Mouse (Mus musculus) myocyte (in vitro differentiated cells): ENCODE data around the gene Nars2. TPM values are rescaled to one million over a fixed set of nuclear protein-coding genes. Genes with fewer than 3 reads are reported as not detected.
A peak's percentile ranks its signal among the peaks of the same experiment; 100 is the strongest.

Source experiments
- H3K27me3 ChIP-seq: one replicate; pipeline ENCODE4 v1.6.1; 2011; ENCODE audit not compliant: control insufficient read depth, insufficient read depth, insufficient read length
- H3K36me3 ChIP-seq: one replicate; pipeline ENCODE4 v1.6.1; 2011; ENCODE audit not compliant: control insufficient read depth, insufficient read depth
- H3K4me2 ChIP-seq: one replicate; pipeline ENCODE4 v1.6.1; 2011; ENCODE audit warnings: low read depth, control low read depth
- H3K4me3 ChIP-seq: one replicate; pipeline ENCODE4 v1.5.1; 2011; ENCODE audit warnings: mild to moderate bottlenecking, control low read depth, moderate library complexity
- H3K79me2 ChIP-seq: one replicate; pipeline ENCODE4 v1.6.1; 2011; ENCODE audit not compliant: control insufficient read depth, insufficient read depth
- H3ac ChIP-seq: one replicate; pipeline ENCODE4 v1.6.1; 2011; ENCODE audit not compliant: control insufficient read depth, insufficient read length
- CEBPB ChIP-seq: IDR thresholded peaks from 2 replicates; pipeline ENCODE4 v1.6.1; 2011; ENCODE audit warnings: mild to moderate bottlenecking, moderate library complexity; ENCODE audit not compliant: poor library complexity, insufficient read depth, severe bottlenecking
- E2F4 ChIP-seq: IDR thresholded peaks from one replicate; pipeline ENCODE4 v1.6.1; 2011; ENCODE audit warnings: mild to moderate bottlenecking, control low read depth, moderate library complexity; ENCODE audit not compliant: insufficient read depth
- MAX ChIP-seq: IDR thresholded peaks from one replicate; pipeline ENCODE4 v1.6.1; 2011; ENCODE audit warnings: low read depth, mild to moderate bottlenecking, control low read depth
- MYOD1 ChIP-seq, 3 experiments: IDR thresholded peaks; one replicate each; pipeline ENCODE4 v1.6.1; 2011; ENCODE audit warnings: control low read depth in 2 of 3, low read depth in 2 of 3, mild to moderate bottlenecking in 2 of 3, moderate library complexity in 1 of 3; ENCODE audit not compliant: insufficient read length in 2 of 3, control insufficient read depth in 1 of 3
- MYOG ChIP-seq, 3 experiments: IDR thresholded peaks; one replicate each; pipeline ENCODE4 v1.6.1; 2011; ENCODE audit warnings: control low read depth in 2 of 3, low read depth in 2 of 3, mild to moderate bottlenecking in 2 of 3; ENCODE audit not compliant: insufficient read length in 2 of 3, control insufficient read depth in 1 of 3, insufficient read depth in 1 of 3
- POLR2A ChIP-seq: IDR thresholded peaks from one replicate; pipeline ENCODE4 v1.6.1; 2011; ENCODE audit warnings: low read depth, mild to moderate bottlenecking, control low read depth, moderate library complexity; ENCODE audit not compliant: insufficient read length
- POLR2AphosphoS2 ChIP-seq: IDR thresholded peaks from one replicate; pipeline ENCODE4 v1.6.1; 2011; ENCODE audit warnings: low read depth, control low read depth; ENCODE audit not compliant: insufficient read length
- REST ChIP-seq: IDR thresholded peaks from one replicate; pipeline ENCODE4 v1.6.1; 2011; ENCODE audit warnings: mild to moderate bottlenecking, control low read depth, moderate library complexity; ENCODE audit not compliant: insufficient read depth, insufficient read length
- SRF ChIP-seq: IDR thresholded peaks from one replicate; pipeline ENCODE4 v1.6.1; 2011; ENCODE audit warnings: low read depth; ENCODE audit not compliant: control insufficient read depth, insufficient read length
- TCF12 ChIP-seq: IDR thresholded peaks from one replicate; pipeline ENCODE4 v1.6.1; 2011; ENCODE audit warnings: mild to moderate bottlenecking, control low read depth; ENCODE audit not compliant: poor library complexity, insufficient read depth, severe bottlenecking
- TCF3 ChIP-seq: IDR thresholded peaks from one replicate; pipeline ENCODE4 v1.6.1; 2011; ENCODE audit warnings: low read depth, control low read depth; ENCODE audit not compliant: insufficient read length
- USF1 ChIP-seq: IDR thresholded peaks from one replicate; pipeline ENCODE4 v1.6.1; 2011; ENCODE audit warnings: low read depth, mild to moderate bottlenecking, control low read depth, moderate library complexity
- polyA plus RNA-seq: library from polyadenylated mRNA; unstranded; fragments of >200 nt; fragmentation: generic; extraction: Trizol; gene quantifications from one replicate; pipeline ENCODE4 v1.2.1, GENCODE M21; 2012; ENCODE audit warnings: missing spikeins

The Nars2 gene
- polyA plus RNA-seq, 1 experiment, result 6.7 TPM

- no peak overlapping the region for H3K4me3 ChIP-seq
- no peaks in the 10 kb centered on the region for H3K79me2 ChIP-seq
- no peaks in the 10 kb centered on the region for H3K27me3 ChIP-seq
- H3K36me3 ChIP-seq, result peaks cover 3% of the 10 kb centered on the region
- H3K4me2 ChIP-seq, result no peak overlapping the region
- TF ChIP-seq SRF (no peak), TCF12 (no peak), MAX (no peak), E2F4 (no peak), CEBPB (no peak), POLR2AphosphoS2 (no peak), TCF3 (no peak), MYOD1 (IDR thresholded peaks at IDR 0.05; ENCODE audit: control insufficient read depth in 1 of 3, insufficient read length in 2 of 3, low read depth in 2 of 3) (no peak), REST (no peak), POLR2A (no peak), MYOG (IDR thresholded peaks at IDR 0.05; ENCODE audit: control insufficient read depth in 1 of 3, insufficient read depth in 1 of 3, insufficient read length in 2 of 3, low read depth in 2 of 3) (no peak)
- no peak overlapping the region for H3ac ChIP-seq
These were observed 25.9 kb downstream of the Nars2 start for GRCm38 (mm10) chr7:96977209-96977608.

DNA sequence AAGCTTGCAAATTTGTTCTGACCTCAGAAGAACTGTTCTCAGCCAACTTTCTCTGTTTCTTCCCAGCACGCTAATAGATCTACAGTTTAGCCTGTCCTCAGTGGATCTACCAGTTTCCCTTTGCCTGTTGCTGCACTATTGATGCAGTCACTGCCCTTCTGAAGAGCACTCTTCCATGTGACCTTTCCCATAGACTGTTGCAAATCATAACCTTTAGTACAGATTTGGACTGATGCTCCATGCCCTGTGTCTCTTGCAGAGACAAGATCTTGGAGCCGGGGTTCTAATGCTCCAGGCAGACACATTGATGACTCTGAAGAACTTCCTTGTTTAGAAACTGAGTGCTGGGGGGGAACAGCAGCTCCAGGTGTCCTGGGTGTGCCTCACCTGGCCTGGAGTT lies 30.1 kb downstream of the Nars2 start:
- no peak overlapping the region for H3K4me3 ChIP-seq
- H3K36me3 ChIP-seq, result no peaks in the 10 kb centered on the region
- no peak overlapping the region for H3ac ChIP-seq
- H3K4me2 ChIP-seq, result no peak overlapping the region
- no peaks in the 10 kb centered on the region for H3K79me2 ChIP-seq
- no peaks in the 10 kb centered on the region for H3K27me3 ChIP-seq
- TF ChIP-seq CEBPB (no peak), REST (no peak), SRF (no peak), USF1 (no peak), TCF12 (no peak), E2F4 (no peak), POLR2AphosphoS2 (no peak), MYOG (IDR thresholded peaks at IDR 0.05; ENCODE audit: control insufficient read depth in 1 of 3, insufficient read depth in 1 of 3, insufficient read length in 2 of 3, low read depth in 2 of 3) (no peak), MAX (no peak), TCF3 (no peak), MYOD1 (IDR thresholded peaks at IDR 0.05; ENCODE audit: control insufficient read depth in 1 of 3, insufficient read length in 2 of 3, low read depth in 2 of 3) (no peak), POLR2A (no peak)

- Histone ChIP-seq H3ac (no peak overlapping the region), H3K36me3 (no peaks in the 10 kb centered on the region), H3K4me3 (no peak overlapping the region), H3K27me3 (no peaks in the 10 kb centered on the region), H3K4me2 (no peak overlapping the region), H3K79me2 (no peaks in the 10 kb centered on the region)
- TF ChIP-seq MYOD1 (IDR thresholded peaks at IDR 0.05; ENCODE audit: control insufficient read depth in 1 of 3, insufficient read length in 2 of 3, low read depth in 2 of 3) (no peak), REST (no peak), E2F4 (no peak), CEBPB (no peak), SRF (no peak), POLR2A (no peak), TCF3 (no peak), POLR2AphosphoS2 (no peak), USF1 (no peak), MAX (no peak), TCF12 (no peak), MYOG (IDR thresholded peaks at IDR 0.05; ENCODE audit: control insufficient read depth in 1 of 3, insufficient read depth in 1 of 3, insufficient read length in 2 of 3, low read depth in 2 of 3) (no peak)
These were observed 32.5 kb downstream of the Nars2 start for GRCm38 (mm10) chr7:96983660-96984347.

GRCm38 (mm10) chr7:96985798-96986197 lies 34.5 kb downstream of the Nars2 start:
- H3ac ChIP-seq, result no peak overlapping the region
- H3K27me3 ChIP-seq, result no peaks in the 10 kb centered on the region
- H3K79me2 ChIP-seq, result no peaks in the 10 kb centered on the region
- H3K4me2 ChIP-seq, result no peak overlapping the region
- no peaks in the 10 kb centered on the region for H3K36me3 ChIP-seq
- no peak overlapping the region for H3K4me3 ChIP-seq
- TF ChIP-seq POLR2A (no peak), MYOG (IDR thresholded peaks at IDR 0.05; ENCODE audit: control insufficient read depth in 1 of 3, insufficient read depth in 1 of 3, insufficient read length in 2 of 3, low read depth in 2 of 3) (peak in 1 of 3 experiments; percentile 35), MYOD1 (IDR thresholded peaks at IDR 0.05; ENCODE audit: control insufficient read depth in 1 of 3, insufficient read length in 2 of 3, low read depth in 2 of 3) (peak in 2 of 3 experiments; percentile 19 to 24), USF1 (no peak)
